Mouse (Mus musculus) heart, adult 2 months (tissue): ENCODE data around the gene Cdc34. TPM values are rescaled to one million over a fixed set of nuclear protein-coding genes. Genes with fewer than 3 reads are reported as not detected.

Source experiments
- DNase-seq, 2 experiments: peaks; one replicate each; pipeline ENCODE4 v3.0.0; 2021
- H3K27ac ChIP-seq: fragments of 200-600 bp; 2 replicates; pipeline ENCODE4 v1.8.1; 2022
- H3K27me3 ChIP-seq: fragments of 200-500 bp; 2 replicates; pipeline ENCODE4 v1.6.1; 2012; ENCODE audit warnings: mild to moderate bottlenecking, low read length, inconsistent platforms, mixed read lengths; ENCODE audit not compliant: control insufficient read depth, insufficient read depth
- H3K36me3 ChIP-seq: fragments of 200-500 bp; 2 replicates; pipeline ENCODE4 v1.6.1; 2012; ENCODE audit warnings: low read length, inconsistent platforms; ENCODE audit not compliant: control insufficient read depth, insufficient read depth
- H3K4me1 ChIP-seq: fragments of 200-500 bp; 2 replicates; pipeline ENCODE4 v1.6.1; 2011; ENCODE audit warnings: low read length; ENCODE audit not compliant: control insufficient read depth, insufficient read depth
- H3K4me3 ChIP-seq: fragments of 200-600 bp; 2 replicates; pipeline ENCODE4 v1.8.1; 2022
- H3K79me2 ChIP-seq: fragments of 200-500 bp; replicated peaks from 2 replicates; pipeline ENCODE4 v1.6.1; 2012; ENCODE audit warnings: mild to moderate bottlenecking, inconsistent platforms, low read length, moderate library complexity, mixed read lengths; ENCODE audit not compliant: control insufficient read depth, insufficient read depth
- H3K9ac ChIP-seq: fragments of 200-500 bp; 2 replicates; pipeline ENCODE4 v1.6.1; 2012; ENCODE audit warnings: low read depth, mild to moderate bottlenecking, control low read depth, inconsistent platforms, low read length, mixed read lengths
- CTCF ChIP-seq: fragments of 200-600 bp; IDR thresholded peaks from 2 replicates; pipeline ENCODE4 v1.8.1; 2022; ENCODE audit warnings: antibody characterized with exemption, mild to moderate bottlenecking, moderate library complexity
- EP300 ChIP-seq: fragments of 200-500 bp; IDR thresholded peaks from 2 replicates; pipeline ENCODE4 v1.6.1; 2011; ENCODE audit warnings: low read depth, low read length, control low read depth; ENCODE audit not compliant: insufficient read depth
- POLR2A ChIP-seq: fragments of 200-500 bp; IDR thresholded peaks from 2 replicates; pipeline ENCODE4 v1.6.1; 2011; ENCODE audit warnings: mild to moderate bottlenecking, low read depth, low read length, control low read depth; ENCODE audit not compliant: insufficient read depth
- WGBS: fragments of 180-500 bp; shearing (Covaris S2); methylation state at CpG from one replicate; pipeline ENCODE4 v1.1.7; 2018; 5-methylcytosine and 5-hydroxymethylcytosine counted together
- intact Hi-C: fragments of 180-260 bp; cut with DNase I; formaldehyde crosslinking; loops from one replicate; pipeline ENCODE4 v1.15.1; 2025
- polyA plus RNA-seq: library from polyadenylated mRNA; depleted of rRNA; stranded (reverse); fragments of >200 nt; gene quantifications from 2 replicates; pipeline ENCODE4 v1.2.3, GENCODE M21; 2012
- total RNA-seq, 2 experiments: library from RNA; stranded (reverse); gene quantifications; 2 replicates each; pipeline ENCODE4 v1.2.3; 2021

The Cdc34 gene
- total and polyA plus RNA-seq, 3 experiments = 196 to 352 (median 216) TPM

DNA sequence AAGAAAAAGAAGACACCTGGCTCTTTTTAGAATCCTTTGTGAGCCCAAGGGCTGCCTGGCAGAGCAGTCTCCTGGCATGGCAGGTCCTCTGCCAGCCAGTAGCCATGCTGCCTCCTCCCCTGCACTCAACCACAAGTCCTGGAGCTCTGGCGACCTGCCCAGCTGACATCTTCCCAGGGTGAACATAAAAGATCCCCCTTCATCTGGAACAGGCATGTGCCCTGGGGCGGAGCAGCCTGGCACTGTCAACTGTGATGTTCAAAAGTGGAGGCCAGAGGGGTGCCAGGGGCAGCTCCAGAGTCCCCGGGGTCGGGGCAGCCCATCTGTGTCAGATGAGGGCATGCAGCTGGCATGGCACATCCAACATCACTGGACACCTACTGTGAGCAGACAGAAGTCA is 33.0 kb downstream of the Cdc34 start:
- H3K9ac ChIP-seq = no peak overlapping the region
- H3K4me1 ChIP-seq = peaks cover 3% of the 10 kb centered on the region; the same call in 1 of the 2 replicates
- no peaks in the 10 kb centered on the region for H3K79me2 ChIP-seq
- H3K27me3 ChIP-seq = peaks cover 4% of the 10 kb centered on the region; the same call in 1 of the 2 replicates
- intact Hi-C loops = no loop called here
- no peak for DNase-seq
- H3K27ac ChIP-seq = no peak overlapping the region
- TF ChIP-seq CTCF (no peak), EP300 (no peak), POLR2A (no peak)
- no peak overlapping the region for H3K4me3 ChIP-seq
- 53% methylated on average over 4 of the region's 4 CpGs for WGBS
- no peaks in the 10 kb centered on the region for H3K36me3 ChIP-seq

- Histone ChIP-seq H3K79me2 (no peaks in the 10 kb centered on the region), H3K9ac (peak within 1 kb of the TSS; percentile 28), H3K27me3 (peaks cover 4% of the 10 kb centered on the region; the same call in 1 of the 2 replicates), H3K4me3 (peak within 1 kb of the TSS; percentile 44), H3K27ac (no peak within 1 kb of the TSS), H3K4me1 (peaks cover 3% of the 10 kb centered on the region; the same call in 1 of the 2 replicates), H3K36me3 (no peaks in the 10 kb centered on the region)
- DNase-seq = no peak
- TF ChIP-seq POLR2A (no peak), CTCF (no peak), EP300 (no peak)
- WGBS = 2% methylated on average over 51 of the region's 91 CpGs
- intact Hi-C loops = no loop called here
Measured at GRCm38 (mm10) chr10:79716254-79716987, 34.4 kb downstream of the Cdc34 start, which contains the start of gene Hcn2. Gene Hcn2, plus strand, starts transcription at chr10:79716634.

DNA sequence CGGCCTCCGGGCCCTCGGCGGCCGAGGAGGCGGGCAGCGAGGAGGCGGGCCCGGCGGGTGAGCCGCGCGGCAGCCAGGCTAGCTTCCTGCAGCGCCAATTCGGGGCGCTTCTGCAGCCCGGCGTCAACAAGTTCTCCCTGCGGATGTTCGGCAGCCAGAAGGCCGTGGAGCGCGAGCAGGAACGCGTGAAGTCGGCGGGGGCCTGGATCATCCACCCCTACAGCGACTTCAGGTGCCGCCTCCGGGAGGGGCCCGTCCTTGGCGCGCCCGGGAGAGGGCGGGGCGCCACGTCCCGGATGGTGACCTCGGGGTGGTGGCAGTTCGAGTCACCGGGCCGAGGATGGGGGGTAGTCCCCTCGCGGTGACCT is 35.0 kb downstream of the Cdc34 start:
- TF ChIP-seq EP300 (no peak), POLR2A (no peak), CTCF (no peak)
- peak overlapping the region; percentile 44 for H3K4me3 ChIP-seq
- no peaks in the 10 kb centered on the region for H3K36me3 ChIP-seq
- peak overlapping the region; percentile 28 for H3K9ac ChIP-seq
- intact Hi-C loops = no loop called here
- H3K27ac ChIP-seq = no peak overlapping the region
- H3K4me1 ChIP-seq = peaks cover 3% of the 10 kb centered on the region; the same call in 1 of the 2 replicates
- H3K79me2 ChIP-seq = no peaks in the 10 kb centered on the region
- DNase-seq = no peak
- peaks cover 4% of the 10 kb centered on the region; the same call in 1 of the 2 replicates for H3K27me3 ChIP-seq
- under 1% methylated on average over 43 of the region's 44 CpGs for WGBS

GRCm38 (mm10) chr10:79717640-79718357 is 35.8 kb downstream of the Cdc34 start:
- no peaks in the 10 kb centered on the region for H3K79me2 ChIP-seq
- DNase-seq = peak in 1 of 2 experiments; percentile 74
- no peak overlapping the region for H3K9ac ChIP-seq
- intact Hi-C loops = no loop called here
- H3K36me3 ChIP-seq = no peaks in the 10 kb centered on the region
- H3K4me1 ChIP-seq = no peaks in the 10 kb centered on the region
- no peak overlapping the region for H3K27ac ChIP-seq
- H3K4me3 ChIP-seq = peak overlapping the region; percentile 44; the same call in 1 of the 2 replicates
- TF ChIP-seq POLR2A = no peak
- H3K27me3 ChIP-seq = peaks cover 4% of the 10 kb centered on the region; the same call in 1 of the 2 replicates
- WGBS = 3% methylated on average over 43 of the region's 43 CpGs

GRCm38 (mm10) chr10:79721089-79721488 is 39.1 kb downstream of the Cdc34 start:
- H3K4me1 ChIP-seq = peaks cover 2% of the 10 kb centered on the region; the same call in 1 of the 2 replicates
- intact Hi-C loops = no loop called here
- no peak for TF ChIP-seq POLR2A
- no peak for TF ChIP-seq CTCF
- no peak for TF ChIP-seq EP300
- H3K36me3 ChIP-seq = no peaks in the 10 kb centered on the region
- no peak for DNase-seq
- H3K27ac ChIP-seq = no peak overlapping the region
- no peak overlapping the region for H3K4me3 ChIP-seq
- 41% methylated on average over 5 of the region's 5 CpGs for WGBS
- H3K27me3 ChIP-seq = peaks cover 4% of the 10 kb centered on the region; the same call in 1 of the 2 replicates
- H3K9ac ChIP-seq = no peak overlapping the region
- H3K79me2 ChIP-seq = no peaks in the 10 kb centered on the region

GRCm38 (mm10) chr10:79723047-79723446 is 41.1 kb downstream of the Cdc34 start:
- Histone ChIP-seq H3K4me1 (peaks cover 2% of the 10 kb centered on the region; the same call in 1 of the 2 replicates), H3K27ac (peak overlapping the region; percentile 56), H3K9ac (no peak overlapping the region), H3K27me3 (no peaks in the 10 kb centered on the region), H3K79me2 (no peaks in the 10 kb centered on the region), H3K36me3 (no peaks in the 10 kb centered on the region), H3K4me3 (no peak overlapping the region)
- no peak for TF ChIP-seq EP300
- intact Hi-C loops = no loop called here
- no peak for DNase-seq
- 40% methylated on average over 6 of the region's 6 CpGs for WGBS
